Mouse (Mus musculus): ENCODE data around the gene Lnx1.

The Lnx1 gene

GRCm38 (mm10) chr5:74692411-74693090 is 10.2 kb downstream of the Lnx1 start:
- Histone ChIP-seq H3K9me3 (ENCODE audit: low read length) (no peaks in the 10 kb centered on the region), H3K36me3 (ENCODE audit: insufficient read depth, low read length) (no peaks in the 10 kb centered on the region), H3K27me3 (ENCODE audit: insufficient read depth, low read length) (no peaks in the 10 kb centered on the region), H3K4me1 (replicated peaks; ENCODE audit: low read depth, low read length) (no peaks in the 10 kb centered on the region), H3K4me3 (replicated peaks; ENCODE audit: low read length) (no peak overlapping the region)
- no peak for TF ChIP-seq CTCF (conservative IDR thresholded peaks at IDR 0.05; ENCODE audit: low read length)
- TF ChIP-seq NANOG (IDR thresholded peaks at IDR 0.05; ENCODE audit: borderline replicate concordance, low read length), result no peak
- TF ChIP-seq POU5F1 (IDR thresholded peaks at IDR 0.05; ENCODE audit: borderline replicate concordance, low read length), result no peak

GRCm38 (mm10) chr5:74688822-74689221 is 13.9 kb downstream of the Lnx1 start:
- no peaks in the 10 kb centered on the region for H3K9me3 ChIP-seq (ENCODE audit: low read length)
- no peak for TF ChIP-seq CTCF (conservative IDR thresholded peaks at IDR 0.05; ENCODE audit: low read length)
- no peak for TF ChIP-seq POU5F1 (IDR thresholded peaks at IDR 0.05; ENCODE audit: borderline replicate concordance, low read length)
- no peak for TF ChIP-seq NANOG (IDR thresholded peaks at IDR 0.05; ENCODE audit: borderline replicate concordance, low read length)
- H3K27me3 ChIP-seq (ENCODE audit: insufficient read depth, low read length), result no peaks in the 10 kb centered on the region
- no peak overlapping the region for H3K4me3 ChIP-seq (replicated peaks; ENCODE audit: low read length)
- no peaks in the 10 kb centered on the region for H3K36me3 ChIP-seq (ENCODE audit: insufficient read depth, low read length)
- H3K4me1 ChIP-seq (replicated peaks; ENCODE audit: low read depth, low read length), result no peaks in the 10 kb centered on the region

- TF ChIP-seq NANOG (IDR thresholded peaks at IDR 0.05; ENCODE audit: borderline replicate concordance, low read length) (no peak), CTCF (conservative IDR thresholded peaks at IDR 0.05; ENCODE audit: low read length) (no peak), POU5F1 (IDR thresholded peaks at IDR 0.05; ENCODE audit: borderline replicate concordance, low read length) (no peak)
- H3K4me3 ChIP-seq (replicated peaks; ENCODE audit: low read length), result no peak overlapping the region
- H3K27me3 ChIP-seq (ENCODE audit: insufficient read depth, low read length), result no peaks in the 10 kb centered on the region
- H3K9me3 ChIP-seq (ENCODE audit: low read length), result no peaks in the 10 kb centered on the region
- H3K4me1 ChIP-seq (replicated peaks; ENCODE audit: low read depth, low read length), result no peaks in the 10 kb centered on the region
- no peaks in the 10 kb centered on the region for H3K36me3 ChIP-seq (ENCODE audit: insufficient read depth, low read length)
These were observed 17.8 kb downstream of the Lnx1 start for GRCm38 (mm10) chr5:74684944-74685343.

GRCm38 (mm10) chr5:74683832-74684231 is 18.9 kb downstream of the Lnx1 start:
- no peaks in the 10 kb centered on the region for H3K4me1 ChIP-seq (replicated peaks; ENCODE audit: low read depth, low read length)
- no peak overlapping the region for H3K4me3 ChIP-seq (replicated peaks; ENCODE audit: low read length)
- no peaks in the 10 kb centered on the region for H3K9me3 ChIP-seq (ENCODE audit: low read length)
- H3K27me3 ChIP-seq (ENCODE audit: insufficient read depth, low read length), result no peaks in the 10 kb centered on the region
- H3K36me3 ChIP-seq (ENCODE audit: insufficient read depth, low read length), result no peaks in the 10 kb centered on the region
- TF ChIP-seq NANOG (IDR thresholded peaks at IDR 0.05; ENCODE audit: borderline replicate concordance, low read length), result no peak
- TF ChIP-seq POU5F1 (IDR thresholded peaks at IDR 0.05; ENCODE audit: borderline replicate concordance, low read length), result no peak
- TF ChIP-seq CTCF (conservative IDR thresholded peaks at IDR 0.05; ENCODE audit: low read length), result no peak

GRCm38 (mm10) chr5:74682735-74683134 is 20.0 kb downstream of the Lnx1 start:
- H3K27me3 ChIP-seq (ENCODE audit: insufficient read depth, low read length), result no peaks in the 10 kb centered on the region
- no peak overlapping the region for H3K4me3 ChIP-seq (replicated peaks; ENCODE audit: low read length)
- no peaks in the 10 kb centered on the region for H3K9me3 ChIP-seq (ENCODE audit: low read length)
- H3K4me1 ChIP-seq (replicated peaks; ENCODE audit: low read depth, low read length), result no peaks in the 10 kb centered on the region
- TF ChIP-seq CTCF (conservative IDR thresholded peaks at IDR 0.05; ENCODE audit: low read length) (no peak), POU5F1 (IDR thresholded peaks at IDR 0.05; ENCODE audit: borderline replicate concordance, low read length) (no peak), NANOG (IDR thresholded peaks at IDR 0.05; ENCODE audit: borderline replicate concordance, low read length) (no peak)
- no peaks in the 10 kb centered on the region for H3K36me3 ChIP-seq (ENCODE audit: insufficient read depth, low read length)

GRCm38 (mm10) chr5:74679631-74680030 is 23.1 kb downstream of the Lnx1 start:
- Histone ChIP-seq H3K36me3 (ENCODE audit: insufficient read depth, low read length) (no peaks in the 10 kb centered on the region), H3K9me3 (ENCODE audit: low read length) (no peaks in the 10 kb centered on the region), H3K4me1 (replicated peaks; ENCODE audit: low read depth, low read length) (no peaks in the 10 kb centered on the region), H3K27me3 (ENCODE audit: insufficient read depth, low read length) (no peaks in the 10 kb centered on the region), H3K4me3 (replicated peaks; ENCODE audit: low read length) (no peak overlapping the region)
- TF ChIP-seq NANOG (IDR thresholded peaks at IDR 0.05; ENCODE audit: borderline replicate concordance, low read length) (no peak), CTCF (conservative IDR thresholded peaks at IDR 0.05; ENCODE audit: low read length) (no peak), POU5F1 (IDR thresholded peaks at IDR 0.05; ENCODE audit: borderline replicate concordance, low read length) (no peak)

- Histone ChIP-seq H3K36me3 (ENCODE audit: insufficient read depth, low read length) (no peaks in the 10 kb centered on the region), H3K27me3 (ENCODE audit: insufficient read depth, low read length) (no peaks in the 10 kb centered on the region), H3K4me1 (replicated peaks; ENCODE audit: low read depth, low read length) (no peaks in the 10 kb centered on the region), H3K4me3 (replicated peaks; ENCODE audit: low read length) (no peak overlapping the region), H3K9me3 (ENCODE audit: low read length) (no peaks in the 10 kb centered on the region)
- no peak for TF ChIP-seq NANOG (IDR thresholded peaks at IDR 0.05; ENCODE audit: borderline replicate concordance, low read length)
- TF ChIP-seq POU5F1 (IDR thresholded peaks at IDR 0.05; ENCODE audit: borderline replicate concordance, low read length), result no peak
- no peak for TF ChIP-seq CTCF (conservative IDR thresholded peaks at IDR 0.05; ENCODE audit: low read length)
These were observed 24.0 kb downstream of the Lnx1 start for GRCm38 (mm10) chr5:74678693-74679092.

- TF ChIP-seq NANOG (IDR thresholded peaks at IDR 0.05; ENCODE audit: borderline replicate concordance, low read length), result no peak
- no peak for TF ChIP-seq CTCF (conservative IDR thresholded peaks at IDR 0.05; ENCODE audit: low read length)
- no peak for TF ChIP-seq POU5F1 (IDR thresholded peaks at IDR 0.05; ENCODE audit: borderline replicate concordance, low read length)
- Histone ChIP-seq H3K36me3 (ENCODE audit: insufficient read depth, low read length) (no peaks in the 10 kb centered on the region), H3K9me3 (ENCODE audit: low read length) (no peaks in the 10 kb centered on the region), H3K27me3 (ENCODE audit: insufficient read depth, low read length) (no peaks in the 10 kb centered on the region), H3K4me3 (replicated peaks; ENCODE audit: low read length) (no peak overlapping the region), H3K4me1 (replicated peaks; ENCODE audit: low read depth, low read length) (no peaks in the 10 kb centered on the region)
These were observed 25.0 kb downstream of the Lnx1 start for GRCm38 (mm10) chr5:74677399-74678338.

Data from E14TG2a.4 (cell line).